Mouse (Mus musculus) megakaryocyte, embryonic 14.5 days (primary cell): ENCODE data around the gene Tnfaip6.

Experiments used
- FLI1 ChIP-seq: IDR thresholded peaks from 2 replicates; pipeline ENCODE4 v1.6.1; 2012; ENCODE audit warnings: low read length, inconsistent platforms, mixed read lengths
- GATA1 ChIP-seq: IDR thresholded peaks from 3 replicates; pipeline ENCODE4 v1.6.1; 2012; ENCODE audit warnings: mixed read lengths, low read length, inconsistent platforms, borderline replicate concordance

DNA sequence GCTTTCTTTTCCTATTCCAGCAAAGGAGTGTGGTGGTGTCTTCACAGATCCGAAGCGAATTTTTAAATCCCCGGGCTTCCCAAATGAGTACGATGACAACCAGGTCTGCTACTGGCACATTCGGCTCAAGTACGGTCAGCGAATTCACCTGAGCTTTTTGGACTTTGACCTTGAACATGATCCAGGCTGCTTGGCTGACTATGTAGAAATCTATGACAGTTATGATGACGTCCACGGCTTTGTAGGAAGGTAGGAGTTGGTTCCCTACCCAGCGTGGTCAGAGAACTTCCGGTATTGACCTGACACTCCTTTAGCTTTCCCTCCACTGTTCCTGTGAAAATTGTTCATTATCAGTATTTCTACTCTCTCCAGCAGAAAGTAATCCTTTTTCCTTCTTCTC, 13.0 kb downstream of the Tnfaip6 start:
- no peak for TF ChIP-seq GATA1
- no peak for TF ChIP-seq FLI1
